Mouse (Mus musculus): ENCODE measurements at regions not wholly inside any gene's neighbourhood (a gene's known extent, or its start where the extent isn't known, plus 50 kb on each side); places are given as distances from the start of the nearest gene placed in this dataset.
A peak's percentile ranks its signal among the peaks of the same experiment; 100 is the strongest.
"Not testable (repeated sequence)": the region's sequence is repeated elsewhere in the genome, so short reads cannot be mapped to it uniquely, and the experiment has no call there.

DNA sequence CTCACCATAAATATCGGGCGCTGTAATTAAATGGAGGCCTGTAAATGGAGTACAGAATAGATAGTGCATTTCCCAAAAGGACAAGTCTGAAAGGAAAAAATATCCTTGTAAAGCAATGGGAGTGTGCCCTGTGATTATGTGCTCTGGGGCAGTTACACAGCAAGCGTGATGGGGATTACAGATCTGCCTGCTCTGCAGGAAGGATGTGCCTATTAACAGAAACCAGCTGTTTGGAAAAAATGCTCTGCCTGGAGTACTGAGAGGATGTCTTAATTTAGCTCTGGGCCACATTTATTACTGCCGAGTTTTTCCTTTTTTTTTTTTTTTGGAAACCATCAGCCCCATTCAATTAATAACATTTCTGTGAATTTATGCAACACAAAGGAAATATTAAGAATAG is 344.9 kb upstream of the Tpk1 start:
- DNase-seq (ENCODE audit: low read depth, low spot score) = peak; percentile 44

DNA sequence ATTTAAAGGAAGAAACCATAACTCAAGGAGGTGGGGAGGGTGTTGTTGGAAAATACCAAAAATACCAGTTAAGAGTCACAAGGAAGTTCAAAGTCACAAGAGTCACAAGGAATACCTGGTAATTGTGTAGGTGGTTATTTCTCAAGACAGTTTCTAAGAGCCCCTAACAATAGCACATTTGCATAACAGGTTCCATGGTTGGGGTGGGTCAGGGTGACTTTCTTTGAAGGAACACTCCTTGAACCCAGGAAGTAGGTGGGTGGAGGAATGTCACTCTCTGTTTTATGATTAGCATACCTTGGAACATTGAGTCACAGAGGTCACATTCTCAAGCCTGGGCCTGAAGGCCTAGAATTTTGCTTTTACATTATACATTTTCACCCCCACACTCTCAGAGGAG is 341.1 kb upstream of the Tpk1 start:
- DNase-seq (ENCODE audit: low read depth, low spot score) = not testable (repeated sequence)

Data from telencephalon, adult 2 months (tissue).